Mouse (Mus musculus): ENCODE measurements around the gene Pphln1. TPM values are rescaled to one million over a fixed set of nuclear protein-coding genes. Genes with fewer than 3 reads are reported as not detected.

Pphln1 gene
- total RNA-seq (2023) = 10 to 100 TPM; 36.2 to 36.7 TPM

GRCm38 (mm10) chr15:93397826-93398698, at the start of gene Pphln1, which contains the start of gene Zcrb1:
Gene Pphln1, plus strand, starts transcription at chr15:93398350.
Gene Zcrb1, minus strand, starts transcription at chr15:93398334.

Other genes starting within 250 kb of the Pphln1 start
- gene Gxylt1, start 123.2 kb upstream of the Pphln1 start, total RNA-seq (2023) = 10 to 100 TPM; 31.2 to 33.2 TPM
- gene Yaf2, start 61.4 kb upstream of the Pphln1 start, total RNA-seq (2023) = 10 to 100 TPM; 21.6 to 24.1 TPM
- 10 to 100 TPM; 40.5 to 54.9 TPM for gene Zcrb1, start within 50 bp of the Pphln1 start, total RNA-seq (2023)
- under 1 TPM in 1 of 2 experiments, not detected in 1; 0.20 TPM for gene Prickle1, start 197.5 kb downstream of the Pphln1 start, total RNA-seq (2023)

All from neutrophil, adult 59 days (primary cell).